Mouse (Mus musculus) mouse trophoblast stem cell (cell line): ENCODE measurements around the gene Akr1b7.

ENCODE experiments used
- in situ Hi-C, 2 experiments: fragments of 300-500 bp; cut with MseI, MboI; formaldehyde crosslinking; loops; 2 replicates in 1 of 2; 3 replicates in 1 of 2; pipeline ENCODE4 v1.15.1; 2025

The Akr1b7 gene

DNA sequence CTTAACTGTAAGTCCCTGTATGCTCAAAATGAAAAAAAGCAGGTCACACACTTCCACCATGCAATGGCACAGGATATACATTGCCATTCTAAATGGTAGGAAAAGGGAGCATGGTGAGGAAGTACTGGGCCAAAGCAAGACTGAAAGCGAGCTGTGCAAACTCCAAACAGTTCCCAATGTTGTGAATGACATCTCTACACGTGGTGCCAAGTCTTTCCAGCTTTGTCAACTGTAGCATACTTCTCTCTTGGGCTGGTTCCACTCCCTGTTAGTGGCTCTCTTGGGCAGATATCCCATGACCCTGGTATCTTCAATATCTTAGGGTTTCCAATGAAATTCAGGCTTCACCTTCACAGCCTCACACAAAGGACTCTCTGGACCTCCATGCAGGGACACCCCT lies 26.9 kb downstream of the Akr1b7 start:
- in situ Hi-C loops: no loop called here

DNA sequence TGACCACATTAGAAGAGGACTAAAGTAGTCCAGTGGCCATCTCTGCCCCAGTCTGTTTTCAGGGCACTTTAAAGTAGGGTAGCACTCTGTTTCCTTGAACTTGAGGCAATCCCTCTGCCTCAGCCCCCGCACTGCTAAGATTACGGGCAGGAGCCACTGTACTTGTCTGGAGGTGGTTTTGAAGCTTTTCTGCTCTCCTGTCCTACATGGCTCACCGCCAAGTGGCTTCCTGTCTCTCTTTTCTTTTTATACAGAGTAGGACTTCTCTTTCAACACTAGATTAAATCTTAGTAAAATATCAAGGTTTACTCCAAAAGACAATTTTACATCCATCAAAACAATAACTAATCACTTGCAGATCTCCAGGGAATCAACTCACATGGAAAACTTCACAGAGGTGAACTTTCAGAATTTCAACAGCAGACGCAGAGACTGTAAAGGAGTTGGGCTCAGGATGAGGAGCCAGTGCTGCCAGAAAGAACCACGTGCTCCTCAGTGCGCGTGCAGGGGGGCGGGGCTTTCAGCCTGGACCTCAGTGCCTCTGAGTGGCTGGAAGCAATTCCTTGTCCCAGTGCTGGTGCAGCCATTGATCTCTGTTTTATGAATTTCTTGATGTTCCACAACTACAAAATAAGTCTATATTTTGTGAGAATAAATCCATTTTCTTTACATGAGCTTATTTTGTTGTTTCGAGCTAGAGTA lies 29.6 kb downstream of the Akr1b7 start:
- in situ Hi-C loops: no loop called here

DNA sequence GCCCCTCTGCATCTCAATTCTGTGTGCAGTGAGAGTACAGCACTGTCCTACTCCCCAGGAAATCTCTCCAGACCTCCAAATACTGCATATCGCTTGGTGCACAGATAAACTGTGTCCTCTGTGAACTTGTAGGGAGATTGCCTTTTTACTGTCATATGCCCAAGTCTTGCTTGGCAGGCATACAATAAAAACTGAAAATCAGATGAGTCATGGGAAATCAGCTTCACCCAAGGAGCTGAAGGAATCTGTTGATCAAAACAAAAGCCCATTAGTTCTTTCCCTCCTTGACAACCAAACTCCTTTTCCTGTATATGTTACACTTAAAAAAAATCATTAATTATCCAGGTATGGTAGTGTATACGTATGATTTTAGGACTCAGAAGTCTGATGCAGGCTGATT lies 31.7 kb downstream of the Akr1b7 start:
- in situ Hi-C loops: no loop called here

DNA sequence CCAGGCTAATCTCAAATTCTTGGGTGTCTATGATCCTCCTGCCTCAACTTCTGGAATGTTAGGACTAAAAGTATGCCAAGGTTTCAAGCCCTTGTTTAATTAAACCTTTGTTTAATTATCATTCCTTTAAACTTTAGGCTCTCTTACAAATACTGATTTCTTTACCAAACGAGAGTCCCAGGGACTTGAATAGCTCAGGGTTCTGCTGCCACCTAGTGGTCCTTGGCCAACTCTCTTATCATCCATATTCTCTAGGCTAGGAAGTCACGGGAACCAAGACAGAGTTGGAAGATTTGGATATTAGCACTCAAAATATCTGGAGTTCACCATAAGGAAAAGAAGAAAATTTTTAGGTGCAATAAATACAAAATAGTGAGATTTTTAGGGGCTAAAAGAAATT lies 35.8 kb downstream of the Akr1b7 start:
- in situ Hi-C loops: no loop called here

DNA sequence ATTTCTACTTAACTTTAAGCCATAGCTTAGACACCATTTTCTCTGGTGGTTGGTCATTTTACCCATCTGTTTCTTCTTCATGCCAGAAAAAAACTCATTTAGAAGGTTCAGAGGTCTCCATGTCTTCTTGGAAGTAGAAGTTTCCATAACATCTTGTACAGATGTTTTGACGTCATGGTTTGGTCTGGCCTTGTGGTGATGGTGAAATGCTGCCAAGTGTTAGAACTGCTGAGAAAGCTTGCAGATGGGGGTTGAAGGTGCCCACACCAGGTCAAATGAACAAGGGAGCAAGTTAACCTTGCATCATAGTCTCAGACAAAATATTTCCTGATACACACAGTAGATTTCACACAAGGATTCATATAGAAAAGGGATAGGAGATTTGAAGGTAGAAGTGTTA lies 36.6 kb downstream of the Akr1b7 start:
- in situ Hi-C loops: no loop called here

DNA sequence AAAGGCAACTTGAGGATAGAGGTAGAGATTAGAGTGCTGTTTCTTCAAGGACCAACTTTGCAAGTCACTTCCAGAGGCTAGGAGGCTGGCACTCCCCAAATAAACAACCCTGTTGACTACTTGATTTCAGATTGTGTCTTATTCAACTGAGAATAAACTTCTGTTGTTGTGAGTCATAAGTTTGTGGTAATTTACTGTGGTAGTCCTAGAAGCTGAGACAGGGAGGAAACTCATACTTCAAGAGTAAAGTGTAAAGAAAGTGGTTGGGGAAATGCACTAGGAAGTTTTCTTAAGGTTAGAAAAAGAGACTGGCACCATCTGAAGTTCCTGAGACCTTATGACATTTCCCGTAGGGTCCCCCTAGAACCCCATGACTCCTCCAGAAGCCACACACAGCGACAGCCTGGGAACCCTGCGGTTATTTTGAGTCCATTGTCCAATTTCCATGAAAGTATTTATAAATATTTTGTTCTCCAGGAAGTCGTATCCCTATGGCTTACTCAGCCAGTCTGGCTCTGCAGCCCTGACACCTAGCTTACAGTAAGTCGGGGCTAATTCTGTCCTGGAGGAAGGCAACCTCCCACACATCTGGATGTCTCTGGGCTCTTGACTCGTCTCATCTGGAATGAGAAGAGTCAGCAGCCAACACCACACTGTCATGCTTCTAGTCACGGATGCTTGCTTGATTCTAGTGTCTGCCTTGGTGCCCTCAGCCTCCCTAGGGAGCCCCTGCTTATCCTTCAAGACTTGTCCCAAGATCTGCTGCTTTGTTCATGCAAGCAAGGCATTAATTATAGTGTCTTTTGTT lies 41.0 kb downstream of the Akr1b7 start:
- in situ Hi-C loops: loop anchor here (5.0 to 10.0 kb wide), 2 partner anchors 158 to 161 kb away; no protein-coding TSS in a partner anchor

DNA sequence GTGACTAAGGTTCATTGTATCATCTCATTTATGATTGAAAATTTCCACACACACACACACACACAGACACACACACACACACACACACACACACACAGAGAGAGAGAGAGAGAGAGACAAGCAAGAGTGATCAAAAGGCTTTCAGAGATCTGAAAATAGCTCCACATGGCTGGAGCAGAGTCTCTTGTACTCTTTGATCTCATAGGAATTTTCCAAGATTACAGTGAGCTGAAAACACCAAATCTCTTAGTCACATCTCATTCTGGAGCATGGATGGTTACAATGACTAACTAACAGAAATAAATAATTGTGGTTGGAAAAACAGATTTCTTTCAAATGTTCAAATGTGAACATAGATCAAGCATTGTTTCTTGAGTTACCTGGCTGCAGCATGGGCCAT lies 47.3 kb downstream of the Akr1b7 start:
- in situ Hi-C loops: loop anchor here in 1 of 2 experiments (10.0 kb wide), 1 partner anchor 165 kb away; no protein-coding TSS in a partner anchor

DNA sequence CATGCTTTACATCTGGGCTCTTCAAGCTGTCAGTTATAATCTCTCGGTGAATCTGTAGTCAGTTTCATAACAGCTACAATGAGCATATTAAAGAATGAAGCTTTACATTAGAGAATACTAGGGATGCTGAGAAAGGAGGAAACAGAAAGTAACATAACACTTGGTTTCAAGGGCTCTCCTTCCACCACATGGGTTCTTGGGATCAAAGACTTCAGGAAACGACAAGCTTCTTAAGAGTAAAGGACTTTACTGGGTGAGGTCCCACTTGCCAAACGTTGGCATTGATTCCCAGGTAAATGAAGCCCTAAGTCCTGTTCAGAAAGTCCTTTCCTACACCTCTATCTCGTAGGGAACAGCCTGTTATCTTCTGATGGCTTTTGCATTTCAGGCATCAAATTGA lies 48.5 kb downstream of the Akr1b7 start:
- in situ Hi-C loops: no loop called here

DNA sequence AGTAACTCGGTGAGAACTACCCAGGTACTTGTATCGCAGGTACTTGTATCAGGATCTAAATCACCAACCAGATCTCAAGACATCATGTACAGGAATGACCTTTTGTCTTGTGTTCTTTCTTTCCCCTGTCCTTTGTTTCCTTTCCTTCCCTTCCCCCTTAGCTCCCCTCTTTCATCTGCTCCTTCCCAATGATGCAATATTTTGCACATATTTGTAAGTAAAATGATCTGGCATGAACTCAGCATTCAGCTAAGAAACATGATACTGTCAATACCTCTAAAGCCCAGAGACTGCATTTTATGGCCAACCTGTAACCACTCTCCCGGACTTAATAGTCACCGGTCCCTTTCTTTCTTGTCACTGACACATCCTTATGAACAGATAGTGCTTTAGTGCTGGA lies 51.4 kb downstream of the Akr1b7 start:
- in situ Hi-C loops: no loop called here

DNA sequence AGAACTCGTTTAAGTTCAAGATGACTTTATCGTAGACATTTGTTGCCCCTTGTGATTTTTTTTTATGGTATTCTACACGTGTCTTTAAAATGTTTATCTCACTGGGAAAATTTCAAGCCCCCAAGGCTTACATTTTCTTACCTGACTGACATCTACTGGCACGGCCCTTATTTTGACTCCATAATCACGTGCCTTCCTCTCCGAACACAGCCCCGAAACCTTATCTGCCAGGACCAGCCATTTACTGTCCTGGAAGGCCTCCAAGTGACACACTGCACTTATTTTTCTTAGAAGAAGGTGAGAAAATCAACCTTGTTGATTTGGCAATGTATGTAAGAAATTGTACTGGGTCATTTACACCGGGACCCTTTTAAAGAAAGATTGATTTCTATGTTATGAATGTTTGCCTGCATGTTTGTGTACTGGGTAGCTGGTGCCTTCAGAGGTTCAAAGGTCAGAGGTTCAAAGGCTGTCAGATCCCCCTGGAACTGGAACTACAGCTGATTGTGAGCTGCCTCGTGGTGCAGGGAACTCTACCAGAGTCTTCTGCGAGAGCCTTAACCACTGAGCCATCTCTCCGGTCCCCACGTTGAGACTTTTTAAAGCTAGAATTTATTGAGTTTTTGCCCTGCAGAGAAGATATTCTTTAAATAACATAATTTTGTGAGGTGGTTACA lies 59.4 kb downstream of the Akr1b7 start:
- in situ Hi-C loops: no loop called here
